Mouse (Mus musculus) forebrain, embryonic 16.5 days (tissue): ENCODE data around the gene Sirt6. TPM values are rescaled to one million over a fixed set of nuclear protein-coding genes. Genes with fewer than 3 reads are reported as not detected.
A peak's percentile ranks its signal among the peaks of the same experiment; 100 is the strongest.
"Not testable (repeated sequence)": the region's sequence is repeated elsewhere in the genome, so short reads cannot be mapped to it uniquely, and the experiment has no call there.

ENCODE experiments used
- ATAC-seq: fragments of 200-750 bp; cut with Nextera tagmentation; 2 replicates; pipeline ENCODE4 v1.8.0; 2017; ENCODE audit warnings: mild to moderate bottlenecking, moderate library complexity
- H3K27ac ChIP-seq: fragments of 300-500 bp; sonication (generic); 2 replicates; pipeline ENCODE4 v1.5.1; 2014; ENCODE audit warnings: low read length, control low read depth
- H3K27me3 ChIP-seq: fragments of 300-500 bp; sonication (generic); replicated peaks from 2 replicates; pipeline ENCODE4 v1.6.1; 2014; ENCODE audit warnings: low read length; ENCODE audit not compliant: control insufficient read depth, insufficient read depth
- H3K36me3 ChIP-seq: fragments of 300-500 bp; sonication (generic); 2 replicates; pipeline ENCODE4 v1.6.1; 2014; ENCODE audit not compliant: control insufficient read depth, insufficient read depth
- H3K4me1 ChIP-seq: fragments of 300-500 bp; sonication (generic); replicated peaks from 2 replicates; pipeline ENCODE4 v1.6.1; 2014; ENCODE audit warnings: low read length; ENCODE audit not compliant: control insufficient read depth, insufficient read depth
- H3K4me2 ChIP-seq: fragments of 300-500 bp; sonication (generic); 2 replicates; pipeline ENCODE4 v1.6.1; 2014; ENCODE audit warnings: mild to moderate bottlenecking, low read length, control low read depth
- H3K4me3 ChIP-seq: fragments of 300-500 bp; sonication (generic); replicated peaks from 2 replicates; pipeline ENCODE4 v1.5.1; 2014; ENCODE audit warnings: mild to moderate bottlenecking, low read length, control low read depth
- H3K9ac ChIP-seq: fragments of 300-500 bp; sonication (generic); replicated peaks from 2 replicates; pipeline ENCODE4 v1.6.1; 2014; ENCODE audit warnings: low read depth, low read length, control low read depth
- H3K9me3 ChIP-seq: fragments of 300-500 bp; sonication (generic); 2 replicates; pipeline ENCODE4 v1.6.1; 2016; ENCODE audit warnings: low read length; ENCODE audit not compliant: control insufficient read depth
- WGBS: fragments of 180-500 bp; shearing (Covaris S2); extraction: QIAGEN DNeasy Blood & Tissue Kit; methylation state at CpG from one replicate; pipeline ENCODE4 v1.1.7; 2014; 5-methylcytosine and 5-hydroxymethylcytosine counted together
- polyA plus RNA-seq: library from polyadenylated mRNA; unstranded; fragments of >200 nt; fragmentation: Nextera tagmentation; extraction: Ambion mirVana; gene quantifications from 2 replicates; pipeline ENCODE4 v1.2.1, GENCODE M21; 2015

Sirt6 gene
- polyA plus RNA-seq = 51.4 and 55.1 TPM in 2 replicates

DNA sequence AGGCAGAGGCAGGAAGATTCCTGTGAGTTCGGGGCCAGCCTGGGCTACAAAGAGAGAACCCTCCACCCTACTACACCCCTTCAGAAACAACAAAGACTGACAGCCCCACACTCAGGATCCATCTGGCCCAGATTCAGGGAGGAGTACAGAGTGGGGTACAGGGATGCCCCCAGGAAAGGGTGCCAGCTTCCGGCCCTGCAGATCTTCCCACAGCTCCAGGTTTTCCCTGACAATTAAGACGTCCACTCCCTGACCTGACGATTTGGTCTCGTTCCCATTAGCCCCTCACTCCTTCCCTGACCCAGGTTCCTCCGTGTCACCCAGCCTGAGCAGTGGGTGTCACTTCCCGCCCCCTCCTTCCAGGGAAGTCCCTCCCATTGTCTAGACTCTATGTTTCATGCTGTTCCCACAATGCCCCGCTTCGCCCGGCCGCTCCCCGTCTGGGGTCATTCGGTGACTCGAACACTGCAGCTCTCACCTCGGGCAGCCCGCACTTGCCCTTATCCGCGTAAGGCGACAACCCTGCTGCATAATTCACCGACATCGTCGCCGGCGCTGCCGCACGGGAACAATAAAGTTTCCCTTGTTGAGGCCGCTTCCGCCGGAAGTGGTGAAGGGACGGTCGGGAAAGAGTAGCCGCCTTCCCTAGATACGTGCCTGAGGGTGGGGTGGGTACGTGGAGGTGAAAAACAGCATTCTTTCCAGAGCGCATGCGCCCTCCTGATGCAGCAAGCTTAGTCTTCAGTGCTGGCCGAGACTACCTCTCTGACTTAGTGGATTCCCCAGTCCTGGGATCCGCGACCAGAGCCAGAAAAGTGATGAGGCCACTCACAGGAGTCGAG lies at the start of gene Sirt6:
Gene Sirt6 (minus strand): TSS at position 804 of the 842 bp plus-strand sequence.
- Histone ChIP-seq H3K4me3 (peak within 1 kb of the TSS; percentile 88), H3K4me2 (peak within 1 kb of the TSS; percentile 91), H3K9me3 (no peaks in the 10 kb centered on the region), H3K4me1 (peaks cover 18% of the 10 kb centered on the region), H3K27me3 (no peaks in the 10 kb centered on the region), H3K27ac (peak within 1 kb of the TSS; percentile 91), H3K36me3 (peaks cover 8% of the 10 kb centered on the region), H3K9ac (peak within 1 kb of the TSS; percentile 89)
- WGBS = 4% methylated on average over 40 of the region's 40 CpGs
- ATAC-seq = peak; percentile 91

DNA sequence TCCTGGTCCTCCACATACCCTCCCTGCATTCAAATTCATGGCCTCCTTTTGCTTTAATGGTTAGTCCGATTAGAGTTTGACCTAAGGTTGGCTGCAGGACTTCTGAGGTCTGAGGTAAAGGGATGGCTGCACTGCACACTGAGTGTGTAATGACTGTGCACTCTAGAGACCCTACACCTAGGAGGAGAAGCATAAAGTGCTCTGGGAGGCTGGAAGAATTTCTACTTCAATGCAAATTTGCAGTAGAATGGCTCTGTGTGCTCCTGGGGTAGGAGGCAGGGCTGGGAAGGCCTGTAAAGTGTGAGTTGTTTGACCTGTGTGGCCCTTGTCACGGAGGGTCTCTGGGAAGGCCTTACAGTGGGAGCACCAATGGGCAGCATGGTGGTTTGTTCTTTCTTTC lies 28.6 kb upstream of the Sirt6 start:
- Histone ChIP-seq H3K4me2 (no peak overlapping the region), H3K9ac (no peak overlapping the region), H3K9me3 (peaks cover 41% of the 10 kb centered on the region), H3K4me3 (no peak overlapping the region), H3K4me1 (no peaks in the 10 kb centered on the region), H3K27me3 (no peaks in the 10 kb centered on the region), H3K27ac (no peak overlapping the region), H3K36me3 (peaks cover 17% of the 10 kb centered on the region)
- WGBS = 98% methylated on average over 2 of the region's 2 CpGs
- no peak for ATAC-seq

DNA sequence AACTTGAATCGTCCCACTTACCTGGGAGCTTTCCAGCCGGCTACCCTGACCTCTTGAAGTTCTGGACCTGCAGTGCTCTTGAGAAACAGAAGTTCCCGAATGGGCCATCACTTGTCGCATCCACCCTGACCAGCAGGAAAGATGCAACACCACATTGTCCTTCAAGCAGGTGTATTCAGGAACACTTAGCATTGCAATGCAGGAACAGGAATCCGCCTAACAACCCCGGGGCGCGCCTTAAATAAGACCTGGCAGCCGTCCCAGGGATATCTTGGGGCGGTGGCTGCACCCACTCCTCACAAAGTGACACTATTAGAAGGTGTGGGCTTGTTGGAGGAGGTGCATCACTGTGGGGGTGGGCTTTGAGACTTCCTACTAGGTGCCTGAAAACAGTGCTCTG lies 27.6 kb upstream of the Sirt6 start:
- Histone ChIP-seq H3K9me3 (peaks cover 37% of the 10 kb centered on the region), H3K27me3 (no peaks in the 10 kb centered on the region), H3K4me2 (no peak overlapping the region), H3K36me3 (peaks cover 17% of the 10 kb centered on the region), H3K4me3 (no peak overlapping the region), H3K27ac (no peak overlapping the region), H3K9ac (no peak overlapping the region), H3K4me1 (peaks cover under 1% of the 10 kb centered on the region; the same call in 1 of the 2 replicates)
- ATAC-seq = no peak
- WGBS = 97% methylated on average over 10 of the region's 10 CpGs

DNA sequence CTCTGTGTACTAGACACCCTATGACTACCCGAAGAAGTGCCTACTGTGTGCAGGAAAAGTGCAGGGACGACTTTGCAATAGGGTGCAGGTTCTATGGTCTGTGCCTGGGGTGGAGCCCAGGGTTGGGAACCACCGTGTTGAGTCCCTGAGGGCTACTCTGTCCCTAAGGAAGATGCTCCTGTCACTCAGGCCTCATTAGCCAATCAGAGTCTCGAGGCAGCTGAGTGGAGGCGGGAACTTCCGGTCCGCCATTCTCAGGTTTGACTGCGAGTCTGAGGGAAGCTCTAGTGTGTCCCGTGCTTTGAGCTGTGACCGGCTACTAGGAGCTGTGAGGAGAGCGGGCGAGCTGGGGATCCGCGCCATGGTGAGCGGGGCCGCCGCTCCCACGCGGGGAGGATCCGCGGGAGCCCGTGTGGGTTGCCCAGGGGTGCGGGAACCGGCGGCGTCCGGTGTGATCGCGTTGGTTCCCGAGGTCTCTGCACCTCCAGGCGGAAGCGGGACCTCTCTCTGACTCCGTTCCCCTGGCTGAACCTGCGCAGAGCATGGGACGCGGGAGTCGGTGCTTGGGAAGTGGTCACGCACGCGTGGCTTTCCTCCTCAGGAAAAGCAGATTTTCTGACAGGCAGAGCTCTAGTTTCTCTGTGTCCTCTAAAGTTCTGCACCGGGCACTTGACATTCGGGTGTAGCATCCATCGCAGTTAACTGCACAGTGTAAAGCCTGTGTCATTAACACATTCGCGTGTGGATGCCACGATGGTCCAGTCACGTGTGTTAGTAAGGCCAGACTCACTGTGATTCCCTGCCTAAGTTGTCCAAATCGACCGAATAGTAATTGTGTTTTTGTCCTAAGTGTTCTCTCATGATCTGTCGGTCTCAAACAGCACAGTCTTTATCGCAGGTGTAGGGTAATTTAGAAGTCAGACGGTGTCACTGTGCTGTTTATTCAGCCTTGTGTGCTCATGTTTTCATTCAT lies 21.5 kb upstream of the Sirt6 start, which contains the start of gene Gm10778:
Gene Gm10778 (plus strand): TSS at position 257 of the 973 bp plus-strand sequence.
- peak within 1 kb of the TSS; percentile 67 for H3K27ac ChIP-seq
- peak within 1 kb of the TSS; percentile 63 for H3K9ac ChIP-seq
- H3K4me1 ChIP-seq, H3K36me3 ChIP-seq, H3K27me3 ChIP-seq: not testable (repeated sequence)
- peak within 1 kb of the TSS; percentile 67 for H3K4me2 ChIP-seq
- WGBS = 2% methylated on average over 35 of the region's 52 CpGs
- H3K9me3 ChIP-seq = peaks cover 12% of the 10 kb centered on the region
- peak within 1 kb of the TSS; percentile 52 for H3K4me3 ChIP-seq
- peak; percentile 97 for ATAC-seq

DNA sequence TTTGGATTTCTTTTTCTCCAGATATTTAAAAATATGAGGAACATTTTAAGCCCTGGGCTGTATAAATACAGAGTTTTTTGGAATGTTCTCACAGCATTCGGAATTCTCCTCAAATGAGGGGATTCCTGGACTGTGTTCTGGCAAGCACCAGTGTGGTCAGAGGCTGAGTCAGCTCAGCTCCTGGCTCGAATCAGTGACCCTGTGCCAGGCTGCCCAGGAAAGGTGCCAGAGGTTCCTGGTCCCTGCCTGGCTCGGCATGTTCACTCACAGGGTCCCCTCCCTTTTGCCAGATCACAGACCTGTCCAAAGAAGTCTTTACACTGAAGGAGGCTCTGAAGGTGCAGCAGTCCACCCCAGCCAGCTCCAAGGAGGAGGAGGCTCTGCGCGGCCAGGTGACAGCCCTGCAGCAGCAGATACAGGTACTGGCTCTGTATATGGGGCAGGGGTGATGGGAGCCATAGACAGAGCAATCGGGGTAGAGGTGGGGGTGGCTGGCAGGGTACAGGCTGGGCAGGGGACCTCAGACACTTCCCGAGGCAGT lies 18.5 kb upstream of the Sirt6 start:
- H3K27me3 ChIP-seq = no peaks in the 10 kb centered on the region
- H3K36me3 ChIP-seq = no peaks in the 10 kb centered on the region
- no peak overlapping the region for H3K9ac ChIP-seq
- H3K9me3 ChIP-seq = no peaks in the 10 kb centered on the region
- no peak overlapping the region for H3K27ac ChIP-seq
- no peak overlapping the region for H3K4me2 ChIP-seq
- no peak for ATAC-seq
- 88% methylated on average over 7 of the region's 7 CpGs for WGBS
- H3K4me1 ChIP-seq = peaks cover 33% of the 10 kb centered on the region
- no peak overlapping the region for H3K4me3 ChIP-seq

DNA sequence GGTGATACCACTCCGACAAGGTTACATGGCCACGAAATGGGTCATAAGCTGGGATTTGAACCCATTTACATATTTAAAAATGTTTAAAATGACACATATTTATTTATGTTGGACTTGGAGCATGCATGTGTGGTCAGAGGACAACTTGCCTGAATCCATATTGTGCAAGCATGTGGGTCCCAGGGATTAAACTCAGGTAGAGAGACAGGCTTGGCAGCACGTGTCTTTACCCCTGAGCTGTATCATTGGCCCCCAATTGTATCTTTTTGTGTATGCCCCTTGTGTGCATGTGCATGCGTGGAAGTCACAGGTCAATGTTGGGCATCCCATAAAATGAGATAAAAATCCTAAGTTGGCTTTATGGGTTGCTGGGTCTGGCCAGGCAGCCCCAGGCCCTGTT lies 17.8 kb upstream of the Sirt6 start:
- Histone ChIP-seq H3K4me1 (peaks cover 33% of the 10 kb centered on the region), H3K4me2 (no peak overlapping the region), H3K36me3 (no peaks in the 10 kb centered on the region), H3K27me3 (no peaks in the 10 kb centered on the region), H3K27ac (no peak overlapping the region), H3K9ac (no peak overlapping the region), H3K9me3 (no peaks in the 10 kb centered on the region), H3K4me3 (no peak overlapping the region)
- WGBS = 87% methylated on average over 4 of the region's 4 CpGs
- ATAC-seq = no peak

DNA sequence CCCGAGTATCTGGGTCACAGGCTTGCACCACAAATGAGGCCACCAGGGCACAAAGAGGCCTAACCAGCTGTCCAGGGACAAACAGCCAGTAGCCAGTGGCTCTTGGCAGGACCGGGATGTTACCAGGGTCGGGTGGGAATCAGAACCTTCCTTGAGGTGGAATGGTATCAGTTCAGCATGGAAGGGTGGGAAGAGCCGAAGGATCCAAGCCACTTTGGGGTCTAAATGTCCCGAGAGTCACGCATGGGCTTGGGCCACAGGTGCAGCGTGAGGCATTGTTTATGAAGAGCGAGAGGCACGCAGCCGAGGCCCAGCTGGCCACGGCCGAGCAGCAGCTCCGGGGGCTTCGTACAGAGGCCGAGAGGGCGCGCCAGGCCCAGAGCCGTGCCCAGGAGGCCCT lies 17.1 kb upstream of the Sirt6 start:
- Histone ChIP-seq H3K9me3 (no peaks in the 10 kb centered on the region), H3K4me3 (no peak overlapping the region), H3K27me3 (no peaks in the 10 kb centered on the region), H3K27ac (no peak overlapping the region), H3K4me1 (peaks cover 29% of the 10 kb centered on the region), H3K36me3 (no peaks in the 10 kb centered on the region), H3K4me2 (no peak overlapping the region), H3K9ac (no peak overlapping the region)
- WGBS = 90% methylated on average over 18 of the region's 18 CpGs
- ATAC-seq = no peak

DNA sequence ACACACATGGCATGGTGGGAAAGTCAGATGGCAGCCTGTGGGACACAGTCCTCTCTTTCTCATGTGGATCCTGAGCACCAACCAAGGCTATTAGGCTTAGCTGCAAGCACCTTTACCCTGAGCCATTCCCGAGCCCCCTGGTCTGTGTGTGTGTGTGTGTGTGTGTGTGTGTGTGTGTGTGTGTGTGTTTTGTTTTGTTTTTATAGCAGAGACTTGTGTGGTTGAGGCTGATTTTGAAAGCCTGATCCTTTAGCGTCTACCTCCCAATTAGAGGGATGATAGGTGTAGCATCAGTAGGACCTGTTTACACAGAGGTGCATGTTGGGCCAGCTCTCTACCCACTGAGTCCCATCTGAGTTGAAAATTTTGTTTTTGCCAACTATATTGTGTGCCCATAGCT lies 16.6 kb upstream of the Sirt6 start:
- Histone ChIP-seq H3K9me3 (no peaks in the 10 kb centered on the region), H3K36me3 (no peaks in the 10 kb centered on the region), H3K27me3 (no peaks in the 10 kb centered on the region), H3K4me3 (peak overlapping the region; percentile 86), H3K27ac (peak overlapping the region; percentile 94), H3K9ac (peak overlapping the region; percentile 99), H3K4me2 (peak overlapping the region; percentile 98), H3K4me1 (peaks cover 29% of the 10 kb centered on the region)
- ATAC-seq = peak; percentile 13
- WGBS = 50% methylated on average over 2 of the region's 2 CpGs
